Mouse (Mus musculus): Measurements from ENCODE around the gene Nutm2. TPM values are rescaled to one million over a fixed set of nuclear protein-coding genes. Genes with fewer than 3 reads are reported as not detected.
"Not testable (repeated sequence)": the region's sequence is repeated elsewhere in the genome, so short reads cannot be mapped to it uniquely, and the experiment has no call there.

Gene Nutm2
- not detected in 2 replicates for polyA plus RNA-seq (2016; fragmentation: Nextera tagmentation; extraction: Ambion mirVana)

DNA sequence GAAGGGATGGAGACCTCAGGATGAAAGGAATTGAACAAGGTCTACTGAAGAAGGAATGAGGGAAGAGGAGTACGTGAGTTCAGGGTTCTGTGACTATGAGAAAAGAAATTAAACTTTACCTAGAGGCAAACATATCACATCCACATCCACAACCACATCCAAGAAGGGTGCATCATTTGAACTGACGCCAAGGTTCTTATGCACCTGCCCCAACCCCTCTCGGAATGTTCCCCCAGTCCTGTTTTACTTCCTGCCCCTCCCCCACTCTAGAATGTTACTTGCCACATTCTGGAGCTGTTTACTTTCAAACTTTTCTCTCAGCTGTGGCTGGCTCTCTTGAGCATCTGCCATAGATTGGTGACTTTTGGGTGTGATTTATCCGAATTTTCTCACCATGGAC, at the start of gene Nutm2:
Nutm2 (plus strand) TSS at position 301 of the 400 bp plus-strand sequence.
- Histone ChIP-seq H3K4me1 (no peaks in the 10 kb centered on the region), H3K27me3 (replicated peaks; ENCODE audit: low read depth, poor library complexity, severe bottlenecking) (no peaks in the 10 kb centered on the region), H3K9me3 (no peaks in the 10 kb centered on the region), H3K36me3 (replicated peaks) (no peaks in the 10 kb centered on the region), H3K27ac (replicated peaks) (no peak within 1 kb of the TSS), H3K4me3 (no peak within 1 kb of the TSS)
- WGBS = 84% methylated on average over 4 of the region's 4 CpGs
- DNase-seq (ENCODE audit: low spot score) = no peak

- H3K4me3 ChIP-seq = peak within 1 kb of the TSS; percentile 91
- H3K27me3 ChIP-seq (replicated peaks; ENCODE audit: low read depth, poor library complexity, severe bottlenecking) = no peaks in the 10 kb centered on the region
- H3K9me3 ChIP-seq = no peaks in the 10 kb centered on the region
- H3K4me1 ChIP-seq = peaks cover 9% of the 10 kb centered on the region
- peak; percentile 84 for DNase-seq (ENCODE audit: low spot score)
- H3K36me3 ChIP-seq (replicated peaks) = peaks cover 26% of the 10 kb centered on the region
- WGBS = 12% methylated on average over 35 of the region's 35 CpGs
- H3K27ac ChIP-seq (replicated peaks) = peak within 1 kb of the TSS; percentile 91
Measured at GRCm38 (mm10) chr13:50417389-50418183, 49.5 kb upstream of the Nutm2 start, which contains the start of gene Fbxw17. TSS of gene Fbxw17 (plus strand) at chr13:50417864.

GRCm38 (mm10) chr13:50418421-50418820, 48.7 kb upstream of the Nutm2 start:
- Histone ChIP-seq H3K4me1 (peaks cover 9% of the 10 kb centered on the region), H3K27ac (replicated peaks) (0 out of 2 replicates have a peak overlapping the region, but pooled peaks have one; percentile 91), H3K4me3 (peak overlapping the region; percentile 91), H3K9me3 (no peaks in the 10 kb centered on the region), H3K36me3 (replicated peaks) (peaks cover 34% of the 10 kb centered on the region), H3K27me3 (replicated peaks; ENCODE audit: low read depth, poor library complexity, severe bottlenecking) (no peaks in the 10 kb centered on the region)
- no peak for DNase-seq (ENCODE audit: low spot score)
- 49% methylated on average over 3 of the region's 3 CpGs for WGBS

DNA sequence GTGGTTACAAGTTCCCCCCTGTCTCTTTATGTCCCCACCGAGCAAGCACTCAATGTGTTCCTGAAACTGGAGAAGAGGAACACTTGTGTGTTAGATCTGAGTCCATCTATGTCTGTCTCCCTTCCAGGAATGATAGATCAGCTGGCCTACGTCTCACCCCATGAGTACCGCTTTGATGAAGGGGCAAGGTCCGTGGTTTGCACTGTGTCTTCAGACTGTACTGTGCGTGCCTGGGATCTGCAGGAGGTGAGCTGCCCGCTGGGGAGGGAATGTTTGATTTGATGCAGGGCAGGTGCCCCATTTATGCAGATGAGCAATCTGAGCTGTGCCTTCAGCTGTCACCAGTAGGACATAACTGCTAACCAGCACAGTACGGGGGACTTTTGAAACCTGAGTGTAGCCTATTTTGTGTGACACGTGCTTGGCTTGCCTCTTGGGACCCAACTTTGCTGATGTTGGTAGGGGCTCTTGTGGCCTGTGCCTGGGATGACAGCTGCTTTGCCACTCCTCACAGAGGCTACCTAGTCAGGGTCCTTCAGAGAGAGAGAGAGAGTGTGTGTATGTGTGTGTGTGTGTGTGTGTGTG, 43.4 kb upstream of the Nutm2 start:
- DNase-seq (ENCODE audit: low spot score) = no peak
- Histone ChIP-seq H3K9me3 (no peaks in the 10 kb centered on the region), H3K4me1 (peaks cover 5% of the 10 kb centered on the region), H3K4me3 (no peak overlapping the region), H3K27ac (replicated peaks) (no peak overlapping the region), H3K36me3 (replicated peaks) (peaks cover 87% of the 10 kb centered on the region), H3K27me3 (replicated peaks; ENCODE audit: low read depth, poor library complexity, severe bottlenecking) (no peaks in the 10 kb centered on the region)
- WGBS = 92% methylated on average over 8 of the region's 8 CpGs

GRCm38 (mm10) chr13:50424517-50424916, 42.6 kb upstream of the Nutm2 start:
- Histone ChIP-seq H3K9me3 (no peaks in the 10 kb centered on the region), H3K27ac (replicated peaks) (no peak overlapping the region), H3K36me3 (replicated peaks) (peaks cover 95% of the 10 kb centered on the region), H3K4me3 (no peak overlapping the region), H3K4me1 (peaks cover 4% of the 10 kb centered on the region; the same call in 1 of the 2 replicates), H3K27me3 (replicated peaks; ENCODE audit: low read depth, poor library complexity, severe bottlenecking) (no peaks in the 10 kb centered on the region)
- WGBS = 91% methylated on average over 2 of the region's 2 CpGs
- DNase-seq (ENCODE audit: low spot score) = no peak

GRCm38 (mm10) chr13:50426686-50427085, 40.4 kb upstream of the Nutm2 start:
- peaks cover 96% of the 10 kb centered on the region for H3K36me3 ChIP-seq (replicated peaks)
- H3K9me3 ChIP-seq = no peaks in the 10 kb centered on the region
- 85% methylated on average over 4 of the region's 4 CpGs for WGBS
- no peaks in the 10 kb centered on the region for H3K27me3 ChIP-seq (replicated peaks; ENCODE audit: low read depth, poor library complexity, severe bottlenecking)
- no peak overlapping the region for H3K27ac ChIP-seq (replicated peaks)
- no peak overlapping the region for H3K4me3 ChIP-seq
- DNase-seq (ENCODE audit: low spot score) = no peak
- peaks cover 4% of the 10 kb centered on the region; the same call in 1 of the 2 replicates for H3K4me1 ChIP-seq

DNA sequence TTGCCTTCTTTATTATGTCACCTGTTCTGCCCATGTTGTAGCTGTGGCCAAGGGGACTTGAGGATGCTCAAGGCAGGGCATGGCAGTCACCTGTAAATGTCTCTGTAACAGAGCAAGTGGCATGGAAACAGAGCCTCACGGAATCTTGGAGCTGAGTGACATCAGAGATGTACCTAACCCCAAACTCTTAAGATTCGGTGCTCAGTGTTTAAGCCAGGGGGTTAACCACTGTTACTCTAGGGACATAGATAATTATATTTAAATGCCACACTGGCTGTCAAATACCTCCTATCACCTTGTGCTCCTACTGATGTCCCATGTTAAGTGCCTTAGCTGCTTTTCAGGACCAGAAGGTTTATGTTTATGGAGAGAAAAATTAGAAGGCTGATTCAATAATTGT, 23.3 kb upstream of the Nutm2 start, which contains the start of gene Gm47429:
Gm47429 (minus strand) TSS at position 101 of the 400 bp plus-strand sequence.
- H3K4me1 ChIP-seq = no peaks in the 10 kb centered on the region
- no peaks in the 10 kb centered on the region for H3K36me3 ChIP-seq (replicated peaks)
- H3K27me3 ChIP-seq (replicated peaks; ENCODE audit: low read depth, poor library complexity, severe bottlenecking) = no peaks in the 10 kb centered on the region
- no peak within 1 kb of the TSS for H3K4me3 ChIP-seq
- H3K27ac ChIP-seq (replicated peaks) = no peak within 1 kb of the TSS
- DNase-seq (ENCODE audit: low spot score) = no peak
- no peaks in the 10 kb centered on the region for H3K9me3 ChIP-seq
- 81% methylated on average over 2 of the region's 2 CpGs for WGBS

- no peak overlapping the region for H3K27ac ChIP-seq (replicated peaks)
- no peak overlapping the region for H3K4me3 ChIP-seq
- no peaks in the 10 kb centered on the region for H3K36me3 ChIP-seq (replicated peaks)
- DNase-seq (ENCODE audit: low spot score) = no peak
- no peaks in the 10 kb centered on the region for H3K9me3 ChIP-seq
- no peaks in the 10 kb centered on the region for H3K27me3 ChIP-seq (replicated peaks; ENCODE audit: low read depth, poor library complexity, severe bottlenecking)
- 41% methylated on average over 4 of the region's 4 CpGs for WGBS
- H3K4me1 ChIP-seq = no peaks in the 10 kb centered on the region
Measured at GRCm38 (mm10) chr13:50445261-50445660, 21.8 kb upstream of the Nutm2 start.

DNA sequence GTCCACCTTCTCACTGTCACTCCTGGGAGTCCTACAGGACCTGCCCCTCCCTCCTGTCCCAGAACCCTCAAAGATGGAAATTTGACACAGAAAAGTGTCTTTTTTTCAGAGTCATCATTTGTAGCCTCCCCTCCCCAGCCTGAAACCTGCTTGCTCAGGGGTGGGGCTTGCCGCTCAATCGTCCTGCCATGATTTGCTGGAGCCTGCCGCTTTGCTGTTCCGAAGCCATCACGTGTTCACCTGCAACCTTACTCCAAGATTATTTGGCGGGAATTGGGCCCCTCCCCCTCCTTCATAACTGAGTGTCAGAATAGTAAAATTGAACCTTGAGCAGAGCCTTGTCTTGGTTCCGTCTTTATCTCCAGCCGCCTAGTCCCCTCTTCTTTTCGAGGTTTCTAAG, 14.8 kb upstream of the Nutm2 start:
- WGBS = 69% methylated on average over 9 of the region's 9 CpGs
- not testable (repeated sequence) for H3K36me3 ChIP-seq (replicated peaks); H3K27ac ChIP-seq (replicated peaks); DNase-seq (ENCODE audit: low spot score); H3K9me3 ChIP-seq; H3K4me1 ChIP-seq; H3K27me3 ChIP-seq (replicated peaks; ENCODE audit: low read depth, poor library complexity, severe bottlenecking); H3K4me3 ChIP-seq

- no peak for DNase-seq (ENCODE audit: low spot score)
- 37% methylated on average over 4 of the region's 4 CpGs for WGBS
- Histone ChIP-seq H3K4me1 (no peaks in the 10 kb centered on the region), H3K9me3 (no peaks in the 10 kb centered on the region), H3K27ac (replicated peaks) (no peak overlapping the region), H3K36me3 (replicated peaks) (no peaks in the 10 kb centered on the region), H3K27me3 (replicated peaks; ENCODE audit: low read depth, poor library complexity, severe bottlenecking) (no peaks in the 10 kb centered on the region), H3K4me3 (no peak overlapping the region)
Measured at GRCm38 (mm10) chr13:50453426-50453825, 13.7 kb upstream of the Nutm2 start.

DNA sequence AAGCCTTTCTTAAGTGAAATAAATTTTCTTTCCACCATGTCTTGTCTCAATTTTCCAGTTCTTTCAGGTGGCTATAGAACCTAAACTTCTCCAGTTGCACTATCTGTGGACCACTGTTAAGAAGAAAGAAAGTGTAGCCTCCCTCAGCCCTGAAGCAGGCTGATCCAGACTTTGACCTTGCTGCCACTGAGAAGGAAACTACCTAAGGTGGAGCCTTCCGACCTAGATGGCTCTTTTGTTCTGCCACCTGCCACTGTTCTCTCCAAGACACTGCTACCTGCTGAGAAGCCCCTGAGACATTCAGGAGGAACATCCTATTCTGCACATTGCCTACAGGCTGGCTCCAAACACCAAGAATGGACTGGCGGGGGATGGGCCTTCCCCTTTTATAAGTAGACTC, 6.7 kb upstream of the Nutm2 start:
- not testable (repeated sequence) for H3K4me3 ChIP-seq; H3K27me3 ChIP-seq (replicated peaks; ENCODE audit: low read depth, poor library complexity, severe bottlenecking)
- WGBS = 65% methylated on average over 2 of the region's 2 CpGs

DNA sequence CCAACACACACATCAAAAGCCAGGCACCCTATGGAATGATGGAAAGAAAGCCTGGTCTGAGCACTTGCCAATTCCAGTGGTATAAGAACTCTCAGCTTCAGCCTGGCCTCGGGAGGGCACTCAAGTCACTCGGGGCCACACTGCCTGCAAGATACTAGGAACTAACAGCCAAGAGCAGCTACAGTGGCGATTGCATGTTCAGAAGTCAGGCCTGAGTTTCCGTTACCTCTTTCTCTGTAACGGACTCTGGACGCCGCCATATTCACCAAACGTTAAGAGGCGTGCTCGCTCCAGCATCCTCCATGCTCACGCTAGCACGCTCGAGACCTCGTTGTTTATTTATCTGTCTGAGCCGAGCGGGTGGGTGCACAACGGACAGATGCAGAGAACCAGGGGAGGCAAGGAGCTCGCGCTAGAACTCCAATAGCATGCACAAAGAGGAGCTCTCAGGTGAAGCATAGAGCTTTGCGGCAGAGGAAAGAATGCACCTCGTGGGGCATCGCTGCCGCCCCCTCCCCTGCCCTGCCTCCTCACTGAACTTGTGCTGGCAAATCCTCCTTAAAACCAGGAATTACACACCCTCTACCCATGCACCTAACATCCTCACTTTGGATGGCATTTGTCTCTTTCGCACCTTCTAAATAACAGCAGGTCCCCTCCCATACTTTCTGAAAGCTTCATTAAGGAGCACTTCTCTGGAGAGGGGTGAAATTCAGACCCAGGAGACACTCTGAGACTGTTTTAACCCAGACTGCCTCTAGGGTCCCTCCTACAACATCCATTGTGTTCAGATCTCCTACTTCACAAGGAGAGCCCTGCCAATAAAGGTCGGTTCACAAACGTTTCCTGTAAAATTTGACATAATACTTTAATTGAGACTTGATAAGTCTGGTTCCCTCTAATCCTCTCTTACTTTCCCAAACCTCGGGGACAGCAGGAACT, 2.2 kb upstream of the Nutm2 start:
- Histone ChIP-seq H3K4me1 (no peaks in the 10 kb centered on the region), H3K36me3 (replicated peaks) (no peaks in the 10 kb centered on the region), H3K27me3 (replicated peaks; ENCODE audit: low read depth, poor library complexity, severe bottlenecking) (no peaks in the 10 kb centered on the region), H3K4me3 (peak overlapping the region; percentile 44), H3K27ac (replicated peaks) (peak overlapping the region; percentile 24; the same call in 1 of the 2 replicates), H3K9me3 (no peaks in the 10 kb centered on the region)
- DNase-seq (ENCODE audit: low spot score) = peak; percentile 12
- 40% methylated on average over 27 of the region's 27 CpGs for WGBS

More for the DNA sequence above, 6.7 kb upstream of the Nutm2 start:
- not testable (repeated sequence) for DNase-seq (ENCODE audit: low spot score); H3K27ac ChIP-seq (replicated peaks); H3K4me1 ChIP-seq; H3K9me3 ChIP-seq; H3K36me3 ChIP-seq (replicated peaks)
